Mouse (Mus musculus) layer of hippocampus, postnatal 10 days (tissue): ENCODE measurements around the gene Med13l. TPM values are rescaled to one million over a fixed set of nuclear protein-coding genes. Genes with fewer than 3 reads are reported as not detected.
"Not testable (repeated sequence)": the region's sequence is repeated elsewhere in the genome, so short reads cannot be mapped to it uniquely, and the experiment has no call there.

Source experiments
- DNase-seq, 2 experiments: peaks; one replicate each; pipeline ENCODE4 v3.0.0; 2021; ENCODE audit warnings: low spot score in 2 of 2
- total RNA-seq, 2 experiments: library from RNA; stranded (reverse); gene quantifications; 2 replicates each; pipeline ENCODE4 v1.2.3; 2021

The Med13l gene
- total RNA-seq, 2 experiments from 2014 or later, result 63.1 to 64.4 TPM

- no peak for DNase-seq
These were observed 67.2 kb downstream of the Med13l start for GRCm38 (mm10) chr5:118627630-118628029.

- no peak for DNase-seq
These were observed 67.7 kb downstream of the Med13l start for GRCm38 (mm10) chr5:118628211-118628610.

- DNase-seq, result no peak
These were observed 71.9 kb downstream of the Med13l start for GRCm38 (mm10) chr5:118632346-118632745.

DNA sequence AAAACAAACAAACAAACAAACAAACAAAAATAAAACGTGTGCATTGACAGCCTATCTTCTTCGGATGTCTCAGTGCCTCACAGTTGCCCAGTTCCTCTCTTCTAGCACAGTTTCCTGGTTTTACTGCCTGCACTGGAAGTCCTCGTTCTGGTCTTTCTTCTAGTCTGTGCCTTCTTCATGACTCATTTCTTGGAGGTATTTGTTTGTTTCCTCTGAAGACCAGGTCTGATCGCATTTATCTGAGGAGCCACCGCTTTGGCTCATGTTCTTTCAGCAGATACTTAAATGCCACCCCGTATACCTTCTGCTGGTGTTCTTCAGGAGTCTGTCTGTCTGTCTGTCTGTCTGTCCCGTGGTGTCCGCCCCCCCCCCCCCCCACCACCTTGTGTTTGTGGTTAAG, 72.6 kb downstream of the Med13l start:
- DNase-seq, result no peak

DNA sequence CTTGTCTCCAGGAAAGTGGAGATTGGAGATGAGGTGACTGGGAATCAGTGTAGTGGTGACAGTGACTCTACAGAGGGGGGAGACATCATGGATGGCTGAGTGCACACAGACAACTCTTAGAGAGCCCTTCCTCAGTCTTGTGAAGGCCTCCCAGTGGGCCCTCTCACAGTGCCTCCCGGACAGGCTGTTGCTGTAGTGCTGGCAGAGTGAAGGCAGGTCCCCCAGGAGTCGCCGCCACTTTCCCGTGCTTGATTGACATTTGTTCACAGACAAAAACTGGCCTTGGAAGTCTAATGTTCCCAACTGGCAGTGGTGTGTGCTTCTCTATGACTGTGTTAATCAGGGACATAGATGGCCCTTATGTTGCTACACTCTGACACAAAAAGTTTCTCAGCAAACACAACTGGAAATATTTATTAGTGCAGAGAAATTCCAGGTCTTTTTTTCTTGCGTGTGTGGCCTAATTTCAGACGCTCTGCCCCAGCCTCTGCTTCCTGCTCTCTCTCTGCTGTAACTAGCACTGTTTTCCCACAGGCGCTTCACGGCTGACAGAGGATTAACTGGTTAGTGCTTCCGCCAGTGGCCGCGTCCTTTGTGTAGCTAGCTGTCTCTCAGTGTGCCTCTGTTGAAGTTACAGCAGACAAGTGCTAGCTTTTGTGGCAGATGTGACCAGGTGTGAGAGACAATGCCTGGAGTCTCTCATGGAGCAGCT, 75.2 kb downstream of the Med13l start:
- no peak for DNase-seq

DNA sequence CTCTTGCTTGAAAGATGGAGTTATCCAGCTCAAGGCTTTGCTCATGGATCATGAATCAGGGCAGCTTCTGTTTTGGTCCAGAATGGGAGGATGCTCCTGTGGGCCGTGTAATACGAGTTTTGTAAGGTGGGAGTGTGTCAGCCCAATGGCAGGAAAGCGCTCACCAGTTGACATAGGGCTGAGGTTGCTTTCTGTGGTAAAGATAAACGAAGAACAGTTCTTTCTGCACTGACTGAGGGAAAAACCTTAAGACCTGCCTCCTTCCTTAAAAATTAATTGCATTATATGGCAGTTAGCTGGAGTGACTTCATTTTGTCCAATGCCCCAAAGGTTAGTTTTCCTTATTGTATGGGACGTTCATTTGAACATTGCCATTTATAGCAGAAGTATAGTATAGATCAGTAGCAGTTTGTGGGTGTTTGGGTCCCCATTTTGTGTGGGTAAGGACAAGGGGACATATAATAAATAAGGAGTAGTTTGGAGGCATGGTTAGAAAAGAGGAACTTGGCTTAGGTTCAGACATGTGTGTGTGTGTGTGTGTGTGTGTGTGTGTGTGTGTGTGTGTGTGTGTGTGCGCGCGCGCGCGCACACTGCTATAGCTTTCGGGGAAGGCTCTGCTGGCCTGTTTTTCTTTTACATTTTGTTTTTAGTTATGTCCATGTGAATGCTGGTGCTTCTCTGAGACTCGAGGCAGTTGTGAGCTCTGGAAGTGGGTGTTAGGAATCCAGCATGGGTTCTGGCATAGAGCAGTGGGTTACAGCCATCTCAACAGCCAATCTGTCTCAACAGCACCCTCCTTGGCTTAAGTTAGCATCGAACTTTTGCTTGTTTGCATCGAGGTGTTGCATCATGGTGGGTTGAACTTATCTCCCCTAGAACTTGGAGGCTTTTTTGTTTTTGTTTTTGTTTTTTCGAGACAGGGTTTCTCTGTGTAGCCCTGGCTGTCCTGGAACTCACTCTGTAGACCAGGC, 76.2 kb downstream of the Med13l start:
- DNase-seq, result no peak

- no peak for DNase-seq
These were observed 77.5 kb downstream of the Med13l start for GRCm38 (mm10) chr5:118637931-118638330.

- DNase-seq, result no peak
These were observed 78.1 kb downstream of the Med13l start for GRCm38 (mm10) chr5:118638534-118639109.

- no peak for DNase-seq
These were observed 78.7 kb downstream of the Med13l start for GRCm38 (mm10) chr5:118639117-118639707.

GRCm38 (mm10) chr5:118644041-118644440, 83.6 kb downstream of the Med13l start:
- no peak for DNase-seq

DNA sequence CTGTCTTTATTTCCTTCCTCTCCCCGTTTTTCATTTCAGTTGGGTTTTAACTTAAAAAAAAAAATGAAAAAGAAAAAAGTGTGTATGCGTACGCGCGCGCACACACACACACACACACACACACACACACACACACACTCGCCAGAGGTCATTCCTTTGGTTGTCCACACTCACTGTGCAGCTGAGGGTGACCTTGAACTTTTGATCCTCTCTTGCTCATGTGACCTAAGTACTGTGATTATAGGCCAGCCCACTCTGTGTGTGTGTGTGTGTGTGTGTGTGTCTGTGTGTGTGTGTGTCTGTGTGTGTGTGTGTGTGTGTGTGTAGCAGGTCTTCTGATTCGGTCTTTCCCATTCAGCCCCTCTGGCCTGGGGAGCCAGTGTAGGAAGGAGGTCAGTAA, 84.0 kb downstream of the Med13l start:
- no peak for DNase-seq

- no peak for DNase-seq
These were observed 84.8 kb downstream of the Med13l start for GRCm38 (mm10) chr5:118645196-118645805.

- DNase-seq, result no peak
These were observed 86.4 kb downstream of the Med13l start for GRCm38 (mm10) chr5:118646897-118647296.

DNA sequence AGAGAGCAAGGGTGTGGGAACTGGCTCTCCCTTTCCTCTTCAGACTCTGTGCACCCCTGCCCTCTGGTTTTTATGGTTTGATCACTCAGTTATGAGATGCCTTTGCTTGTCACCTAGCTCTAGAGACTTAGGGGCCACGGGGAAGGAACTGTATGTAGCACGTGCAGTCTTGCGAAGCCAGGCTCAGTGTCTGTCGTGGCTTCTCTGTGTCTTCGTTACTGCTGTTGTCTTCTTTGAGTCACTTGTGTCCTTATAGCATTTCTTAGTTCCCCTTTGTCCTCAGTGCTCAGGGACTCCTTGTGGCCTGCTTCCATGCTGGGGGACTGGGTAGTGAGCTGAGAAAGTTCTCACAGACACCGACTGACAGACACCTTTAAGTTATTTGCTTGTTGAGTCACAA, 86.9 kb downstream of the Med13l start:
- no peak for DNase-seq

GRCm38 (mm10) chr5:118649215-118650006, 88.9 kb downstream of the Med13l start:
- no peak for DNase-seq

- no peak for DNase-seq
These were observed 89.6 kb downstream of the Med13l start for GRCm38 (mm10) chr5:118650007-118650548.

- no peak for DNase-seq
These were observed 90.3 kb downstream of the Med13l start for GRCm38 (mm10) chr5:118650746-118651145.

DNA sequence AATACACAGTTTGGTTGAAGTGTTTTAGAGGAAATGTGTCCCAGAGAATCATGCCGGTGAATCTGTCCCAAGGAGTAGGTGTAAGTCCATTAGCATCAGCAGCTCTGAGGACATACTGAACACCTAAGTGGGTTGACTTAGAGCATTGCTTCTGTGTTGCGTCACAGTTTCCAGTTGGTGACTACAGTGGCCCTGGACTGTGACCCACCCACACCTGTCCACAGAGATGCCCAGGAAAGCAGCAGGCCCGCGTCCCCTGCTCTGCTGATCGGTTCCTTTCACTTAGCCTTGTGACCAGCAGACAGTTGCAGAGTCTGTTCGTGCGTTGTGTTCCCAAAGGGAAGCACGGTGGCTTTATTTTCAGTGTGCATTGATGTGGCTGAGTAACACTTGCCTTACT, 92.1 kb downstream of the Med13l start:
- no peak for DNase-seq

DNA sequence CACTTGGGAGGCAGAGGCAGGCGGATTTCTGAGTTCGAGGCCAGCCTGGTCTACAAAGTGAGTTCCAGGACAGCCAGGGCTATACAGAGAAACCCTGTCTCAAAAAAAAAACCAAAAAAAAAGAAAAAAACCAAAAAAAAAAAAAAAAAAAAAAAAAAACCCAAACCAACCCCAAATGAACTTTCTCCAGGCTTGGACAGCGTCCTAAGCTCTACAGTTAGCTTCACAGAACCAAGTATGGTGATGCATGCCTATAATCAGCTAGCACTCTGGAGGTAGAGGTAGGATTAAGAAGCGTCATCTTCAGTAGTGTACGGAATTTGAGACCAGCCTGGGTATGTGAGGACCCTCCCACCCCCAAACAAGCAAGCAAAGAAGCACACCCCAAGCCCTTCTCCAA, 92.6 kb downstream of the Med13l start:
- not testable (repeated sequence) for DNase-seq

DNA sequence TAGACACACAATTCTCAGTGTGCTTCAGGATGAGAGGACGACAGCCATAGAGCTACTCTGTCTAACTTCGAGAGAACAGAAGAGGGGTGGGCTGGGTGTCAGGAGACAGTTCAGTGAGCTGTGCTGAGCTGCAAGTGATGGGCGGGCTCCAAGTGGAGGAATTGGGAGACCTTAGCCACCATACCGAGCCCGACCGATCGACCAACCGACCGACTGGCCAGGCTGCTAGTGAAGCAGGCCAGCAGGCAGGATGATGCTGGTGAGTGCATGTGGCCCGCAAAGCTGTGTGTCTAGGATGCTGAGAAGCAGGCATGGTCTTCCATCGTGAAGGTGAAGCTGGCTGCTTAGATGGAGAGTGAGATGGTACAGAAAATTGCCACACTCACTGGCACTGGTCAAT, 94.1 kb downstream of the Med13l start:
- DNase-seq, result no peak
